Mouse (Mus musculus) adrenal gland, postnatal 4 days (tissue): ENCODE data around the gene Asb16. TPM values are rescaled to one million over a fixed set of nuclear protein-coding genes. Genes with fewer than 3 reads are reported as not detected.

Experiments used
- DNase-seq, 2 experiments: peaks; one replicate each; pipeline ENCODE4 v3.0.0; 2021 to 2022; ENCODE audit warnings: low spot score in 2 of 2, mixed read lengths in 2 of 2
- long read RNA-seq, 2 experiments: library from polyadenylated mRNA; stranded (forward); transcript quantifications; one replicate each; pipeline ENCODE4 v2.0.0; 2021
- total RNA-seq, 2 experiments: library from RNA; stranded (reverse); gene quantifications; 2 replicates each; pipeline ENCODE4 v1.2.3; 2021

The Asb16 gene
- under 1 TPM; 0.53 to 0.79 TPM for total RNA-seq
- long read RNA-seq, experiment 1, result 0 reads
- long read RNA-seq, experiment 2, result 0 reads

DNA sequence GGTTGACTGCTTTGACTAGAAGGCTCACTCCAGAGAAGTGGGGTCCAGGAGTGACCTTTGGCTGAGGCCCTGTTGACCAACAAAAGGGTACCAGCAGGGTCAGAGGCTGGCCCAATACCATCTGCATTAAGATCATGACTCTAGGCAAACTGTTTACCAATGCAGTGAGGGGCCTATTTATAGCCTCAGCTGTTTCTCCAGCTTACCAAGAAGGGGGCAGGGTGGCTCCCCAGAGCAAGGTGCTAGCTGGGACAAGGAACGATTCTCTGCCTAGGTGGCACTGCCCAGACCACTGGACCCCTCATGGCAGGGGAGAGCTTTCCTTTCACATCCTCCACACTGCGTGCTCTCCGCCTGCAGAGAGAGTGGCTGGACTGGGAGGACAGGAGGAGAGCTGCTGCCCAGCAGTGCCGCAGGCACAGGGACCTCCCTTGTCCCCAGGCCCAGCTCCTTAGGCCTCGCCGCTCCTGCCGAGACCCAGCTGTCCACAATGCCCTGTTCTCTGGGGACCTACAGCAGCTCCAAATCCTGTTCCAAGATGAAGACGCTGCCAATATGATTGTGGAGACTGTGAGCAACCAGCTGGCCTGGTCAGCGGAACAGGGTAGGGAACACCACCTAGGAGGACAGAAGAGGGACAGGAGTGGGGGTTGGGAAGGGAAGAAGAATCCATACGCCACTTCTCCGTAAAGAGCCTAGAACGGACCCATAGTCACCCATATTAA is at the start of gene Asb16:
TSS of gene Asb16 (plus strand) at position 224 of the 725 bp plus-strand sequence.
- no peak for DNase-seq

DNA sequence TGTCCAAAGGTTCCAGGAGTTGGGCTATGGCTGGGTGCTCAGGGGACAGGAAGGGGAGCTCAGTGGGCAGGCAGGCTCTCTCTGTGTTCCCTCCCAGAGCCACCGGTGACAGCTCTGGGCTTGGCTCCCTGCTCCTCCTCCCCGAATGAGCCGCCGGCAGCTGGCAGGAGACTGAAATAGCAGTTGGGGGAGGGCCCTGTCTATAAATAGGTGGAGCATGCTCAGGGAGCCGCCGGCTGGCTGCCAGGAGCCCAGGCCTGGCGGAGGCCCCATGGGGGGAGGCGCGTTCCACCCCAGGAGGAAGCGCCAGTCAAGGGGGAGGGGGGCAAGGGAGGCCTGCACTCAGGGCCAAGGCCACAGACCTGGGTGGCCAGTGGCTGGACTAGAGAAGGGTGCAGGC is 49.8 kb upstream of the Asb16 start:
- DNase-seq, result peak; percentile 71 to 87

DNA sequence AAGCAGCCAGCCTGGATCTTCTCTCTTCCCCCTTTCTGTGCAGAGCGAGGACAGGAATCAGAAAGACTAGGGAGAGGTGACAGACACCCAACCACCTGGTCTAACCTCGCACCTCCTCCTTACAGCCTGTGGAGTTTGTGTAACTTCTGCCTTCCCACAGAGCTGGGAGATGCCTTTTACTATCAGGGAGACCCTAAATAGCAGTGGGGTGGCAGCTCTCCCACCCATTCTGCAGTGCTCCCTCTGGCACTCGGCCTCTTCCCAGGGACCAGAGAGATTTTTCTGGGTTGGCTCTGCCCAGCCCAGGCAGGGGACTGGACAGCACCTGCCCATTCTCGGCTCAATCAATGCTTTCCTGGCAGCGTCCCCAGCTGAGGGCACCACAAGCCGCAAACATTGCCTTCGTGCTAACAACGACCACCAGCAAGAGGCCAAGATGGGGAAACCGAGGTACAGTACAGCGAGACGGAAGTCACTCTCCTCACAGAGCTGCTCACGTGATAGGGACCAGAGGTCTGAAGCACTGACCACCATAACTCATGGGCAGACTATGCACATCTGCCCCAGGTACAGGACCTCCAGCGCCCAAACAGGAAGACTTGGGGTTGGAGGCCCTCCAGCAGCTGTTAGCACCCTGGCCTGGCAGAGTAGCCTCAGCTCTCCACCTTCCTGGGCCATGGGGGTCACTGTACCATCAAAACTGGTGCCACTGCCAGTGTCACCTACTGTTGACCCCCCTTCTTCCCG is 49.1 kb upstream of the Asb16 start:
- no peak for DNase-seq

DNA sequence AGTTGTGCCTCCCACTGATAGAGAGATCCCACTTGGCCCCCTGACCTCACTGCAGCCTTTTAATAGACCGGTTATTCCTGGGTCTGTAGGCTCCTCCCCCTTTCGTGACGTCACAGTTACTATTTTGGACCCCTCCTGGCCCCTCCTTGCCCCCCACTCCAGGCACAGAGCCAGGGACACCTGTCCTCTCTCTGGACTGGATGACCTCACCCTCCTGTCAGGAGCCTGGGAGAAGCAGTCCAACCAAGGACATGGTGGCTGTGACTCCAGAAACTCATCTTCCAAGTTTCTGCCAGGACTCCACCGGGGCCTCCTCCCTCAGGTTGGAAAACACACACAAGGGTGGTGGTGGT is 48.6 kb upstream of the Asb16 start:
- no peak for DNase-seq

DNA sequence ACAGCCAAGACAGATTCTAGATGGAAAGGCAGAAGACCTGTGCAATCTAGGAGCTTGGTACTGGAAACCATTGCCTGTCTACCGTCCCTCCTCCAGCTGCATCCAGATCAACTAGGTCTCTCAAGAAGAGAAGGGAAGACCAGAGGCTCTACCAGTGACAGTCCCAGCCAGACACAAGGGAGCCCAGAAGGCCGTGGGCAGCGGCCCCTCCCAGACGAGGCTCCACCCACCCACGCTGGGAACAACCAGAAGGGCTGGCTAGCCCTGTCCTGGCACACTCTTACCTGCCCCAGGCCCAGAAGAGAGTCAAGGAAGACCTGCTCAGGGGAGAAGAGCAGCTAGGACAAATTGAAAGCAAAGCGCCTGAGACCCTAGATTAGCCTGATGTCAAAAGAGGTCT is 48.1 kb upstream of the Asb16 start:
- no peak for DNase-seq

DNA sequence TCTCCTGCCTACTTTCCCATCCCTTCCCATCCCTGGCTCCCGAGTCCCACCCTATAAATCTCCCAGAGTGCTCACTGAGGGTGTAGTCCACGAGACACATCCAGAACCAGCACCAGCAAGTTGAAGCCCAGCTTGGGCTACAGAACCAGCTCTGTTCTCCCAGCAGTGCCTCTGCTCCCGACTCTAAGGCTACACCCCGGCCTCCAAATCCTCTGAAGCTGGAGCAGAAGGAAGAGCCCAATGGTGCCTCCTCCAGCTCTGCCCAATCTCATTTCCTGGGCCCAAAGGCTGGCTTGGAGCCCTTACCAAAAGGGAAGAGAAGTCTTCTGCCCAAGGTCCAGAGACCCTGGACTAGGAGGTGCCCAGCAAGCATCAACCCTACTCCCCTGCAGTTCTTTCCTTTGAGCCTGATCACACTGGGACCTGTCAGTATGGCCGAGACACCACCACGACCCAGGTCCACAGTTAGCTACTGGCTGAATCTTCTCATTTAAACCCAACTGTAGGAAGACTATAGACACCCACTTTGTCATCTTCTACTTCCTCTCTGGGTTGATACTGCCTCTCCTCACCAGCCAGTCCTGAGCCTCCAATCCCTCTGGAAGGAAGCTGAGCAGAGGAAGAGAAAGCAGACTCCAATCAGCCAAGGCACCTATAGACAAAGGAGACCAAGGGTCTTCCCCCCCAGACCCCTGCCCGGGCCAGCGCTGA is 47.1 kb upstream of the Asb16 start:
- DNase-seq, result no peak

DNA sequence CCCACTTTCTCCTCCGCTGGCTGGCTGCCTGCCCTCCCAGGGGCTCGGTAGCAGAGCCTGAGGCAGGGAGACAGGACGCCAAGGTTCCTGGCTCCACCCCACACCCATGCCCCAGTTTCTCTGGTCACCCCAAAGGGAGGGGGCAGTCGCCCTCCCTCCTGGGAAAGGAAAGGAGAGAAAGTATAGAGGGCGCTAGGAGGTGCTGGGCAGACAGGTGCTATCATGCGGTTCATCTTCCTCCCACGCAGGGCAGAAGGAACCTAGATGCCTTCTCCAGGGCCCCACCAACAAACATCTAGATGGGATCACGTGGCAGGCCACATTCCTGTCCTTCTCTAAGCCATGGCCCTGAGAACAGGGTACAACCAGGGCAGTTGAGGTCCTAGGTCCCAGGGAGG is 46.6 kb upstream of the Asb16 start:
- DNase-seq, result no peak

DNA sequence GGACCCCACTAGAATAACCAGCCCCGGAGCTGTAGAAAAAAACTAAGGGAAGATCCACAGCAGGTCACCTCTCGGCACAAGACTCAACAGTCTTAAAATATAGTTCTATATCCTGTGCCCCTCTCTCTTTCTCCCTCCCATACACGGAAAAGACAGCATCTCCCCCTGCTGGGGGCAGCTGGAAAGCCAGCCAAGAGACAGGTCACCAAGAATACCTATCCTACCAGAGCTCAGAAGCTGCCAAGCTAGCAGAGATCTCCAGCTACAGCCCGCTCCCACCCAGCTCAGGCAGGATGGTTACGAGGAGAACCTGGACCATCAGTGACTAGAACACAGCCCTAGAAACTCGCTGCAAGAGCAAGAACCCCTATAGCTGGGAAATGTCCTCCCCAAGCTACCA is 45.4 kb upstream of the Asb16 start:
- no peak for DNase-seq

DNA sequence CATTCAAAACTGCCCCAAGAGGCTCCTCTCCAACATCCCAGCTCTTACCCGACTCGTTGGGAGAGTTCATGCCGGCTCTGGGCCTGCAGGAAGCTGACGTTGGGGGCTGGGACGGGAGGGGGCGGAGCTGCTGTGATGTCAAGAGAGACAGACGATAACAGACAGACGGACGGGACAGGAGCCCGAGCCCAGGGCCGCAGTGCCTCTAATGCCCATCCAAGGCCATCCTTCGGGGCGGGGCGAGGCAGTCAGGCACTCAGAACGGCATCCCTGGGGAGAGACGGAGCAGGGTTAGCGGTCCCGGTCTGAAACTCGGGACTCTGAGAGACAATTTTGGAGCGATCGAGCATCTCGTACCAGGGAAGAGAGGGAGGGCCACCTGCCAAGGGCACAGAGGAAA is 43.9 kb upstream of the Asb16 start:
- DNase-seq, result no peak

DNA sequence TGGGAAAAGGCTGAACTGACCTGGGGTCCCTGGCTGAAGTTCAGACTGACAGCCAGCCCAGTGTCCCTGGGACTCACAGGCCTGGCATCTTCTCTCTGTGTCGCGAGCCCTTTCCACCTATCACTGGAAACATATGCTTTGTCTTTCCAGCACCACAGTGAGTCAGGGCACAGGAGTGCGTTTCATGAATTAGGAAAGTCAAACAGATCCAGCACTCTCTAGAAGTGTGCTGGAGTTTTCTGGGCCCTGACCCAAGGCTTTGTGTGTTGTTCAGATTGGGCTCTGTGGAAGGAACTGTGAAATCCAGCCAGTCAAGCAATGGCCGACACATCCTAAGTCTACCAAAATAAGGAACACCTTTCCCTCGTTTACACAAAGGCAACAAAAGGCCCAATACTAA is 43.3 kb upstream of the Asb16 start:
- DNase-seq, result no peak

DNA sequence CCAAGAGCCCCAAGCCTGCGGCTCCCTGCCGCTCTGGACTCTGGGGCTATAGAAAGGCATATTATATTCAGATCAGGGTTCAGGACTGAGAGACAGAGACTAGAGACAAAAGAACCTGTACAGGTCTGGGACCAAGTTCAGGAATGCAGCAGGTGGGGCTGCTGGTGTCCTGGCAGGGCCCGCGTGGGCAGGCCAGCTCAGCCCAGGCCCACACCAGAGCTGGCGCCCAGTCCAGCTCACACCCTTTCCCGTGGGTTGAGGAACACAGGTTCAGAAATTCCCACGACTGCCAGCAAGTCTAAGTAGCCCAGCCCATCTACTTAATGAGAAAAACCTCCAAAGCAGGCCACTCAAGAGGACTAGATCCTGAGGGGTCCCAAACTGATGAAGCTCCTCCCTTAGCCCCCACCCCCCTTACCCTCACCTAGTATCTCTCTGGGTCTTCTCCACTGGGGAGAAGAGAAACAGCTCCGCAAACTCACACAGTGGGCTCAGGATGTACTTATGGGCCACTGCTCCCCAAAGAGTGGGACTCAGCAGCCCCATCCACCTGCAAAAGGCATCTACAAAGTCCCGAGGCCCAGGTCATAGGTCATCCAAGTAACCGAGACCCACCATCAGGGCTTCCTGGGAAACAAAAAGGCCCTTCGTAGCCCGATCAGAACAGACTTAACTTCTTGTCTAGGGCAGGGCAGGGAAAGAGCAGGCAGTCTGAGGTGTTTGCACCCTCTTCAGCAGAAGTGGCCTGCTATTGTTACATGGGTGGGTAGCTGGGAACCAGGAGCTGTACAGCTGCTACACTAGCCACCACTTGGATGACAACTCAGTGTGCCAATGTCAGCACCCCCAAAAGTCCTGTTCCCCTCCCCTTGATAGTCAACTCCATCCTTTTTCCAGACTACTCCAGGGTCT is 42.2 kb upstream of the Asb16 start:
- DNase-seq, result no peak

DNA sequence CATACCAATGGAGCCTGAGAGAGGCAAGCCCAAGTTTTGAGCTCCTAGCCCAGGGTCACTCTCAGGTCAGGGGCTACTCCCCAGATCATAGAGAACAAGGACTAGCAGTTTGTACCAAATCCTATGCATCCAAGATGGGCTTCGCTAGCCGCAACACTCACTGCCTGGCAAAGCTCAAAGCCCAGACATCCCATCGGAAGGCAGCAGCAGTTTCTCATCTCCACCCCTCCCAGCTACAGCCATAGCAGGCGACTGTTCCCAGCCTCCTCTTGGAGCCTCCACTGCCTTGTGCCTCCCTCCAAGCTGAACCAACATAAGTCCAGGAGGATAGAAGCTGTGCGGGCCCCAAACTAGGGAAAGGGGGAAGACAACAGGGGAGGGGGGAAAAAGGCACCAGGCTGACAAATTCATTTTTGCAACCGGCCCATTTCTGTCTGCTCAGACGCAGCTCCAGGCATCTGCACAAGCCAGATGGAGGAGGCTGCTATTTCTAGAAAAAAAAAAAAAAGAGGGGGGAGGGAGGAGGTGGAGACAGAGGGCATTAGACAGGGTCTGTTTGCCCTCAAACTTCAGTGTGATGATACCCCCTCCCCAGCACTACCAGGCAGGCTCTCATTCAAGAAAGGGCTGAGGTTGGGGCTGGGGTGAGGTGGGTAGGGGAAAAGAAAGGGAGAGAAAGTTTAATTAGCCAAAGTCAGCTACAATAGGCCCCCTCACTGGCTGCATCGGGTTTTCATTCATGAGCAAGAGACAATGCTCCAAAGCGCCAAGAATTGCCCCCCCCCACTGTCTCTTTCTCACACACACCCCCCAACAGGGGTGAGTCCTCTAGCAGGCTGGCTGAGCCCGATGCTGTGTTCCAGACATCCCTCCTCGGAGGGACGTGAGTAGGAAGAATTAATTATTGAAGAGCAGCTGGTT is 41.0 kb upstream of the Asb16 start:
- no peak for DNase-seq

DNA sequence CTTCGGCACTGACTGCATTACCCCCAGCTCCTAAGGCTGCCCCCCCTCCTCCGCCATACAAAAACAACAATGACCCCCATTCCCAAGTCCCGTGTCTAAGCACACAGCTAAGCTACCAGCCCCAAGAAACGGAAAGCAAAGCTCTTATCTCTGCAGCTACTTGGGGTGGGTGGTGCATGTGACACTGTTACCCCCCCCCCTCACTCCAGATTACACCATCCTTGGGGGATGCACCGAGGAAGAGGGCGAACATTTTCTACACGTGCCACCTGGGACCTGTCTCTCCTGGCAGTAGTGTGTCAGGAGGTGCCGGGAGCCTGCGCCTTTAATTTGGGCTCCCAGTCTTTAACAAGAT is 40.4 kb upstream of the Asb16 start:
- DNase-seq, result no peak

DNA sequence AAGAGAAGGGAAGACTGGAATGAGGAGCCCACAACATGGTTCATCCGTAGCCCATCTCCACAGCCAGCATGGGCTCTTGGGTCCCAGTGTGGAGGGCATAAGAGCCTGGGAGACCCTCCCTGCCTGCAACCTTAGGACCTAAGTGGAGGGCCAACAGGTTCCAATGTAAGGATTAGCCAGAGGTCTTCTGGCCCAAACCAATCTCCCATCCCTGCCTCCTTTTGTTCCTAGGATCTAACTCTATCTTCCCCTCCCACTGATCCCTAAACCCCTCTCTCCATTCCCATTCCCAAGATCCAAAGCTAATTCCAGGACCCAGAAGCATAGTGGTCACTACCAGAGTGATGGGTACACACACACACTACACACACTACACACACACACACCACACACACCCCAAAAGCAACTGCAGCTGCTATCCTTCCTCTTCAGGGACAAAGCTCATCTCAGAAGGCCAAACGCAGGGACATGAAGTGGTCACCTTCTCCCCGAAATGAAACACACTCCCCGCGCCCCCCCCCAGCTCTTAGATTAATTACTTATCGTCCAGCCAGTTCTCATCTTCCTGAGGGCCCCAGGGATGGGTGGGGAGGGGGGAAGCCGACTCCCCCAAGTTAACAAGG is 39.8 kb upstream of the Asb16 start:
- DNase-seq, result no peak

DNA sequence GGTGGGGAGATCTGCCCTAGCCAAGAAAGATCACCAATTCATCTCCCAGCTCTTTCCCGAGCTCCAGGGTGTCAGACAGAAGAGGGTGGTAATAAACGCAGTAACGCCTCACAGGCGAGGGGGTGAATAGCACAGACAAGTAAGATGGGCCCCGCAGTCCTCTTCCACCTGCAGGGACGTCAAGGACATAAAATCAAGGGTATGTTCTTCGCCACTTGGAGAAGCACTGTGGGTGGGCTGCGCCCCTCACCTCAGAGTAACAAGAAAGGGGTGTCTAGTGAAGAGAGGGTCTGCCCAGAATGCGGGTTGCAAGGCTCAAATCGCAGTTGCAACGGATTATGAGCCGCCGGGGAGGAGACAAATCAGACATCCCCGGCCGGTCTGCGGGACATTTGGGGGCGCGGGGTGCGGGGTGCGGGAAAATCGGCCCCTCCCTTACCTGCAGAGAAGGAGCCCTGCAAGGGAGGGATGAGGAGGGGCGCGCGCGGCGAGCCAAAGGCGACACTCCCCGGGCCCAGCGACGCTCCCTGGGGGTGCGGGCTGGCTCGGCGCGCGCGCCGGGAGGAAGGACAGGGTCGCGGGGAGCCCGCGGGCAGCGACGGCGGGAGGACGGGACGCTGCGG is 39.1 kb upstream of the Asb16 start:
- no peak for DNase-seq

DNA sequence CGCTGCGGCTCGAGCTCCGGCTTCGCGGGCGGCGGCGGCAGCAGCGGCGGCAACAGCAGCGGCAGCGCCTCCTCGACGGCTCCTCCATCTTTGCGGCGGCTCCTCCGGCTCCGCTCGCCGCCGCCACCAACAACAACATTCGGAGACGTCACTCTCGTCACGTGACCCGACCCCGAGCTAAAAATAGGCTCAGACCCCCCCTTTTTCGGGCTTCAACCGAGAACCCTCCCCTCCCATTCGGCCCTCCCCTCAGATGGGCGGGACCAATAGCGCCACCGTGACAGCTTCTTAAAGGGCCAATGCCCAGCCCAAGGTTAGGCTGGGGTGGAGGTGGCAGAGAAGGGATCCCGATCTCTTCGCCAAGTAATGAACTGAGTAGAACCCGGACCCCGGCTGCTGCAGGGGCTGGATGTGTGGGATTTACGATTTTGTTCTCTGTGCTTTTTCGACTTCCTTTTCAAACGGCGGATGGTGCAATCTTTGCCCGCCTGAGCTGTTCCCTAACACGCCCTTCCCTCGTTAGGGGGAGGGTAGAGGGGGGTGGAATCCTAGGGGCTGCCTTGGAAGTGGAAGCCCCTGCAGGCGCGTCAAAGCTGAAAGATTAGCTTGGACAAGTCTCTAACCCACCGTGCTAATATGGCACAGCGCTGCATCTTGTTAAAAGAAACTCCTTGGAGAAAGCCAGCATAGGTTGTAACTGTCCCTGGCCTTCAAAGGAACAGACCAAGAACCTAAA is 38.4 kb upstream of the Asb16 start, which contains the start of gene Hdac5:
TSS of gene Hdac5 (minus strand) at position 161 of the 736 bp plus-strand sequence.
- peak; percentile 89 to 97 for DNase-seq

DNA sequence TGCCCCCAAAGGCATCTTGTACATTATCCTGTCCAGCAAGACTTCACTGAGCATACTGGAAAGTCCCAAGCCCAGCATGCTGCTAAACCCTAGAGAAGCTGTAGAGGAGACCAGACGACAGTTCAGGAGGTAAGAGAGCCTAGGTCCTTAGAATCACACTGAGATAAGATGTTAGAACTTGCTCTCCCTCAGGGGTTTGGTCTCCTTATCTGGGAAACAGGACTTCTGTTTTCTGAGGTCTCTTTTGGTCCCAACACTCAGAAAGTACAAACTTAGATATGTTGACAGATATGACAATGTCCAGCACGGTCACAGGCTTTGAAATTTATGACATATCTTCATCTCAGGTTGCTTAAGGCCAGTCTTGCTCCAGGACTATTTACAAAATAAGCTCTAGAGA is 32.5 kb upstream of the Asb16 start:
- no peak for DNase-seq

DNA sequence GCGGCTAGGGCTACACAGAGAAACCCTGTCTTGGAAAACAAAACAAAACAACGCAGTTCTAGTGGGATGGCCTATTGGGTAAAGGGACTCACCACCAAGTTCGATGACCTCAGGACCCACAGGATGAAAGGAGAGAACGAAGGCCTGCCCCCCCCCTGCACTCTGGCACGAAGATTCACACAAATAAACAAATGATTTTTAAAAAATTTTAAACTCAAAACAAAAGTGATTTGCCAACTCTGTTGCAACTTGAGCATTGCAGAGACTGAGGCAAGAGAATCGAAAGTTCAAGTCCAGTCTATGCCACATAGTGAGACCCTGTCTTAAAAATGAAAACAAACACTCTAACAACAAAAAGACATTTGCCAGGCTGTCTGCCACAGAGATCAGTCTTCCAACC is 27.9 kb upstream of the Asb16 start:
- DNase-seq, result no peak
